Mouse (Mus musculus) erythroblast, embryonic 14.5 days (primary cell): Measurements from ENCODE around the gene Fbxo28.

Experiments used
- GATA1 ChIP-seq: IDR thresholded peaks from 2 replicates; pipeline ENCODE4 v1.6.1; 2012; ENCODE audit warnings: low read length, inconsistent platforms, mixed read lengths
- TAL1 ChIP-seq: IDR thresholded peaks from 3 replicates; pipeline ENCODE4 v1.6.1; 2012; ENCODE audit warnings: low read length, inconsistent platforms, mixed read lengths

DNA sequence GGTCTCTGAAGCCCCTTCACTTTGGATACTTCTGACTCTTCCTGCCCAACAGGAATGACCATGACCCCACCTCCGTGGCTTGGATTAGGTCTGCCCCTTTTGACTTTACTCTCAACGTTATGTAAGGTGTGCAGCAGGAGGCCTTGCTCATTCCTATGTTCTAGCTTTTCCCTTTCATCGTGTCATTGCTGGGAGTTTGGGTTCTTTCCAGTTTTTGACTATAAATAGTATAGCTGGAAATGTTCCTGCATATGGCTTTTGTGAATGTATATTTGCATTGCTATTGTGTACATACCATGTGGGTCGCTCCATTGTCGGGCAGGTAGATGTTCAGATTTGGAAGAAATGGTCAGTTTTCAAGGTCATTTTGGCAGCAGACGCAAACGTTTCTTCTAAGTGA, 37.4 kb upstream of the Fbxo28 start:
- TF ChIP-seq TAL1: no peak
- TF ChIP-seq GATA1: no peak
